Mouse (Mus musculus) liver, adult (tissue): ENCODE measurements around the gene Ptprr.

Source experiments
- GATA4 ChIP-seq: IDR thresholded peaks from 2 replicates; pipeline ENCODE4 v1.6.1; 2014; ENCODE audit warnings: mild to moderate bottlenecking, low read length; ENCODE audit not compliant: insufficient replicate concordance

Gene Ptprr

GRCm38 (mm10) chr10:116301258-116301657 lies 283.2 kb downstream of the Ptprr start:
- peak; percentile 38; the same call in 1 of the 2 replicates for TF ChIP-seq GATA4

DNA sequence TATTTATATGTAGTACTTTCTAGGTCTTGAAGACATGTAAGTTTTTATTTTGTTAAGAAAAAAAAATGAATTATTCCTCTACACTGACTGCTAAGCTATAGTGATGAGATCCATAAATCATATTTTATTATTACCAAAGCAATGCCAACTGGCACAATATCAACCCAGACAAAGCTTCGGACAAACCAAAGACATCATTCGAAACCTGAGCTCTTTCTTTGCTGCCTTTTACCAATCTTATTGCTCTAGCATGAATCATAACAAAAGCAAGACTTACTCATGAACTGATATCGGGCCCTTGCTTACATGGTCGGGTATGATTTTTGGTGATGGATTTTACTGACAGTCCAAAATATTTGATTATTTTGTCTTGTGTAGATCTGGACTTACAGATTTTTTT lies 286.3 kb downstream of the Ptprr start:
- TF ChIP-seq GATA4: no peak

DNA sequence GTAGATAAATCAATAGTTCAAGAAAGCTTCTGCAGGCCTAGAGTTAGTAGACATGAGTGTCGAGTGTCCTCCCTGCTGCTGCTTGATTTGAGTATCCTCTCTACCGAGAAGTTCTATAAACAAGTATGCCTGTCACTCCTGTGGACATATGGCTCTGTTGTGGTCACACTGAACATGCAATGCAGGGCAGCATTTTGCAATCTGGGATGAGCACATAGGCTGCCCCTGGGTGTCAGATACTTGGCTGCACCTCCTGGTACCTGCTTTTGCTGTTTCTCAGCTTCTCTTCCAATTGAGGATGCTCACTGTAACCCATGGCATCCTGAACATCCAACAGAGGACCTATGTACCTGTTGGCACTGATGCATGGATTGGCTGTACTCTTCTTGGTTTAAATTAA lies 291.4 kb downstream of the Ptprr start:
- no peak for TF ChIP-seq GATA4

- peak; percentile 96 for TF ChIP-seq GATA4
These were observed 292.6 kb downstream of the Ptprr start for GRCm38 (mm10) chr10:116310516-116311210.

DNA sequence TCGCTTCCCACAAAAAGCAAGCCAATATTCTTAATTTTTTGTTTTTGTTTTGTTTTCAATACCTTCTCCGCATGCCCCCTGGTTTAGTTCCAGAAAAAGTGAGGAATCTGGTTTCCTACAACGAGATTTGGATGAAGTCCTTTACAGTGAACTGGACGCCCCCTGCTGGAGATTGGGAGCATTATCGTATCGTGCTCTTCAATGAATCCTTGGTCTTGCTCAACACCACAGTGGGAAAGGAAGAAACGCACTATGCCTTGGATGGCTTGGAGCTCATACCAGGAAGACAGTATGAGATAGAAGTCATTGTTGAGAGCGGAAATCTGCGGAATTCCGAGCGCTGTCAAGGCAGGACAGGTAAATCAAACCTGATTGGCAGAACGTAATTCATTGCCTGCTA lies 301.2 kb downstream of the Ptprr start:
- no peak for TF ChIP-seq GATA4
